Mouse (Mus musculus) adrenal gland, postnatal 36 days (tissue): Measurements from ENCODE around the gene Osbpl3. TPM values are rescaled to one million over a fixed set of nuclear protein-coding genes. Genes with fewer than 3 reads are reported as not detected.
A peak's percentile ranks its signal among the peaks of the same experiment; 100 is the strongest.

ENCODE experiments used
- DNase-seq, 2 experiments: peaks; one replicate each; pipeline ENCODE4 v3.0.0; 2021; ENCODE audit warnings: mixed read lengths in 1 of 2
- long read RNA-seq, 2 experiments: library from polyadenylated mRNA; stranded (forward); transcript quantifications; one replicate each; pipeline ENCODE4 v2.0.0; 2021; ENCODE audit warnings: borderline sequencing depth in 2 of 2
- total RNA-seq, 2 experiments: library from RNA; stranded (reverse); gene quantifications; 2 replicates each; pipeline ENCODE4 v1.2.3; 2021

Osbpl3 gene
- total RNA-seq = 10 to 100 TPM; 64.3 to 73.1 TPM
- long read RNA-seq, experiment 1, full-length matches to known transcripts = 1 of 23 reads
- long read RNA-seq, experiment 1, partial matches to known transcripts = 1 of 23 reads
- long read RNA-seq, experiment 1, other reads (novel, unspliced or antisense) = 21 of 23 reads
- long read RNA-seq, experiment 2, full-length matches to known transcripts = 1 of 10 reads
- long read RNA-seq, experiment 2, partial matches to known transcripts = 1 of 10 reads
- long read RNA-seq, experiment 2, other reads (novel, unspliced or antisense) = 8 of 10 reads

DNA sequence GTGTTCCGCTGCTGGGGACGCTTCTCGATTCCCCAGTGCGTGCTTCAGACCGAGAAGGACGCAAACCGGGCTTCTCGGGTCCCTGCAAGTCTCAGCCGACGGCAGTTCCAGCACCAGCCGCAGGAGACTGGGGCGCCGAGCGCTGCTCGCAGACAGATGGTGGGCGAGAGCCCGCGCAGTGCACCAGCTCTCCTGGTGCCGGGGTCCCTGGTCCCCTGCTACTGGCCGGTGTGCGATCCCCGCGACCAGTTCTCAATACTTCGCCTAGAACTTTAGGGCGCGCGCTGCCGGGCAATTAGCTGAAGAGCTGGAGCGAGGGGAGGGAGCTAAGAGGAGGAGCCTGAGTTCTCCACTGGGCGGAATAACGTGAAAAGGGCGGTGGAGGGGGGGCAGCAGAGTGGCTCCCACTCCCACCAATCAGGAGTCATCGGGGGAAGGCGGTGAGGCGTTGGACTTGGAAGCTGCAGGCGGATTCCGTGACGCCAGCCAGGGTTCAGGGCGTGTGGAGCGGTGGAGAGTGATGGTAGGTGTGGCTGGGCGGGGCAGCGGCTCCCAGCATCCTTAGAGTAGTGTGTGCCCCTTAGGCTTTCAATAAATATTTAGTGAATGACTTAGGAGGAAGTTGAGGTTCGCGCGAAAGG is at the start of gene Osbpl3:
Gene Osbpl3 (minus strand): TSS at position 373 of the 641 bp plus-strand sequence.
- DNase-seq = peak; percentile 91 to 92

DNA sequence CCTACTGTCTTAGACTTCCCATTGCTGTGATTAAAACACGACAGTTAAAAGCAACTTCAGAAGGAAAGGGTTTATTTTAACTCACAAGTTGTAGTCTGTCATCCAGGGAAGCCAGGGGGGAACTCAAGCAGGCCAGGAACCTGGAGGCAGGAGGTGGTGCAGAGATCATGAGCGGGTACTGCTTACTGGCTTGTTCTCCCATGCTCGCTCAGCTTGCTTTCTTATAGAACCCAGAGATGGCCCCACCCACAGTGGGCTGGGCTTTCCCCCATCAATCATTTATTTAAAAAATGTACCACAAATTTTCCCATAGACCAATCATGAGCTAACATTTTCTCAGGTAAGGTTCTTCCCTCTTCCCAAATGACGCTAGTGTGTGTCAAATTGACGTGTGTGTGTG is 49.5 kb upstream of the Osbpl3 start:
- DNase-seq = no peak

DNA sequence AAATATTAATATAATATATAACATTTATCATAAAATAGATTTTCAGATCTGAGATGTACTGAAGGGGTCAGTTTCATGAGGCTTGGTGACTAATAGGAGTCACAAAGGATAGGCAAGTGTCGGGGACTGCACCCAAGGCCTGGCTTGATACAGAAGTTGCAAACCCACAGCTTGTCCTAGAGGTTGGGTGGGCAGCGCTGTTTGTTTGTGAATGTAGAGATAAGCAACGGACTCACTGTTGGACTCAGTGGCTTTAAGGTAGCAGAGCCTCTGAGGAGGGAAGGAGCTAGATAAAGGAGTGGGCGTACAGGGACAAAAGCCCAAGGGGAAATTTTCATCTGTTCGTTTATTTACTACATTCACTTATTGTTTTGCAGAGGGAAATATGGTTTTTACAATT is 48.7 kb upstream of the Osbpl3 start:
- DNase-seq = no peak

DNA sequence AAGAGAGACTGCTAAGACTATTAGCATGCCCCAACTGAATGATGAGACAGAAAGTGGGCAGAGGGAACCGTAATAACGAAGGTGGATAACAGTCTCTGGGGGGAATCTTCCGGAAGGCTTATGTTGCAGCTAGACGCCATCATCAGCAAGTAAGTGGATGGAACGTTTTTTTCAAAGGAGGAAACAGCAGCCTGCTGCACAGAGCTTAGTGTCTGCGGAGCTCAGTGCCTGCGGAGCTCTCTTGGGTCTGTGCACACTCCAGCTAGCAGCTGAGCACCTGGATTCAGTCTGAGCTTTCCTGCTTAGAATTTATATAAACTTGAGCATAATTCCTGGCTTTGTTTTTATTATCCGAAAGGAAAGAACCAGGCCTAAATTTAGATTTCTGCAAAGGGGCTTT is 47.8 kb upstream of the Osbpl3 start:
- no peak for DNase-seq

DNA sequence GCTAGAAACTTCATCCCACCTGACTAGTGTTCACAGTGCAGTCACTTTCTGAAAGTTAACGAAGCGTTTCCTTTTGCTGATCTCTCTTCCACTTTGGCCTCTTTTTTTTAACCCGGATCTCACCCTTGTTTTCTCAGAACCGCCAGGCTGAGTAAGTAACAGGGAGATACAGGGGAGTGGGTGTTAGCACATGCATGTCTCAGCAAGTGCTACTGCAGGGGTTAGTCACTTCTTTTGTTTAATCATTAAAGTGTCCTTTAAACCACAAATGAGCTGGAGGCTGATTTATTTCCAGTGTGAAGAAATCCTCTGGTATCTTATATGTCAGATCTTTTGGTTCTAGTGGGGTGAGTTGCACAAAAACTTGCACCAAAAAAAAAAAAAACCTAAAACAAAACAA is 47.0 kb upstream of the Osbpl3 start:
- DNase-seq = no peak

- DNase-seq = no peak
These were observed 42.3 kb upstream of the Osbpl3 start for GRCm38 (mm10) chr6:50498346-50498745.

DNA sequence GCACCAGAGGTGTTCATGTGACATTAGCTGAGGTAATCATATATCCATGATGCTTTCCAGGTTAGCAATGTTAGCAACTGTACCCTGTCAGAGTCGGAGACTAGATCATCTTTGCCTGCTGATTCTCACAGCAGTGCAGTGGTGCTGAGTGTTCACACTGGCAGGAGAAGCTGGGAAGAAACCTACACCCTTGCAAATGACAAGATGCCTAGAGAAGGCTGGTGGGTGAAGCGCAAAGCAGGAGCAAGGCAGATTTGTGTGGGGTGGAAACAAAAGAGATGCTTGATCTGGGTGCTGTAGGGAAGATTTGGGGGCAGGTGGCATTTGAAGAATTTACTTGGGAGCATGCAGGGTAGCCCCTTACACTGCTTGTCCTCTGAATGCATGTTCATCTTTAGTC is 34.5 kb upstream of the Osbpl3 start:
- DNase-seq = no peak

DNA sequence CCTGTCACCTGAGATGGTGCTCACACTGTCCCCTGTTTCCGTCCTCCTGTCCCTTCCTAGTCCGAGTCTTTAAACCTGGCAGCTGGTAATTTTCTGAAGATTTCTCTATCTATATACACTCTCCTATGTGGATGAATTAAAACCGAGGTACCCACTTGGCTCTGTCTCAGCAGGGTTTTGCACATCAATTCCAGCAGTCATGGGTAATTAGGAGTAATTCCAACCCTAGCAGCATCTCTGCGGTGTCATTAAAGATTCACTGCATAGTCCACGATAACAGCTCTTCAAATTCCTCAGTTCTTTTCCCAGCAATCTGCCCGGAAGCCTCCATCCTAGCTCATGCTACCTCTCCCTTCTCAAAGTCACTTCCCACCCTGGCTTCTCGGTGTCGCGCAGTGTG is 33.4 kb upstream of the Osbpl3 start:
- no peak for DNase-seq

DNA sequence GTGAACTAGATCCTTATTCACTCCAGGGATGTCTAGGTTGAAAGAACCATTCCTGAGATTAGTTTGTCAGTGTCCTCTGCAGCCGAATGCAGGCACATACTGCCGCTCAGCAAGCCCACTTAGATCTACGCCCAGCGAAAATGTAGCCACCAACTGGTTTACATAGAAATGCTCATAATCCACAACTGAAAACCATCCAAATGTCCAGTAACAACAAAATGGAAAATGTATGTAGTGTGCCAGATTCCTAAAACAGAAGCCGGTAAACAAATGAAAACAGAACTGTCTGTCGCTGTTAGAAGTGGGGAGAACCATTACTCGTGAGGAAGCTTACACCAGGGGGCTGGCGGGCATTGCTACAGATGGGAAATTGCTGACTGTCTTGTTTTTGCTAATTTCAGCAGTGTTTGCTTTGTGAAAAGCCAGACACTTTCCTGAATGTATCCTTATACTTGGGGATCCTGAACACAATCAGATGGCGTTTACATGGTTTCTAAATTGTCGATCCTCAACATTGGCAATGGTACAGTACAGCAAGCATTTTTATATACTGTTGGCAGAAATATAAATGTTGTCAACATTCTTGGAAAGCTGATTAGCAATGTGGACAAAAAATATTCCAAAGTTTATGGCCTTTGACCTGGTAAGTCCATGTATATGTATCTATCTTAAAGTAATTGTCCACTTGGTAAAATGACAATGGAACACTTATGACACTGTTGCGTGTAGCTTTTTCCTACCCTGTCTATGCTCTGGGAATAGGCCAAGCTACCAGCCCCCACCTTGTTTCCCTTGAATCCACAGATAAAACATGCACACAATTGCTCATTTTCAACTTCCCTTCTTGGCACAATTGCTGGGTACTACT is 30.3 kb upstream of the Osbpl3 start:
- no peak for DNase-seq

DNA sequence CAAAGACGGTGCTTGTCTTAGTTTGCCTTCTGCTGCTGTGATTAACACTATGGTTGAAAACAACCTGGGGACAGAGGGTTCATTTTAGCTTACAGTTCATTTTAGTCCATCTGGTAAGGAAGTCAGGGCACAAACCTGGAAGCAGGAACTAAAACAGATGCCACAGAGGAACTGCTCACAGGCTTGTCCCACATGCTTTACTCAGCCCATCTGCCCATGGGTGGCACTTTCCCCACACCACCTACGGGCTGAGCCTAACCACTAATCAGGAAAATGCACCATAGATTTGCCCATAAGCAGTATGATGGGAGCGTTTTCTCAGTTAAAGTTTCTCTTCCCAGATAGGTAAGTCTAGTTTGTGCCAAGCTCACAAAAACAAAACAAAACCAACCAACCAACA is 27.4 kb upstream of the Osbpl3 start:
- no peak for DNase-seq

- DNase-seq = no peak
These were observed 25.5 kb upstream of the Osbpl3 start for GRCm38 (mm10) chr6:50481460-50481859.

GRCm38 (mm10) chr6:50466451-50466850 is 10.4 kb upstream of the Osbpl3 start:
- DNase-seq = no peak

DNA sequence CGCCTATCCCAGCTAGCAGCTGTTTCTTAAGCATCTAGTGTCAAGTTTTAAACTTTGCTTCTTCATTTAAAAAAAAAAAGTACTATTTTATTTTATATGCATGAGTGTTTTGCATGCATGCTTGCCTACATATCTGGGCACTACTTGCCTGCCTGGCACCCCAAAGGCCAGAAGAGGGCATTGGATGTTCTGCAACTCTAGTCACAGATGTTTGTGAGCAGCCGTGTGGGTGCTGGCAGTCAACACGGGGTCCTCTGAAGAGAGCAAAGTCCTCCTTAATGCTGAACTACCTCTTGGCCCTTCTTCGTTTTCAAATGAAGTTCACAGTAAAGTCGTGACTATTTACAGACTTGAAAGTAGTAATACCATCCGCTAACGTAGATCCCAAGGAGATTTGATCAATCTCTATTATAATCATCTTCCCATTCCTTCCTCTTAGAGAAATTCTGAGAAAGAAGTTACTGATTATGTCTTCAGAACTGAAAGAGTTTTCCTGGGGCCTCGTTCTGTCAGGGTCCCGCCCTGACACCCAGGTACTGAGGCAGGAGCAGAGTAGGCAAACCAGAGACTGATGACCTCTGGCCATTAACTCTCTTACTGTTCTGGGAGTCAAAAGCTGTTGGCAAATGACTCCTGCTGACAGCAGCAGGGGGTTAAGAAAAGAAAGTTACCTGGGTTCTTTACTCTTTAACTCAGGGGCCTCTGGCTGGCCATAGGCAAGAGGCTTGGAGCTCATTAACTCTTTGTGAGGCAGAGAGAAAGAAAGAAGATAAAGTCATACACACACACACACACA is 8.9 kb upstream of the Osbpl3 start:
- DNase-seq = no peak

DNA sequence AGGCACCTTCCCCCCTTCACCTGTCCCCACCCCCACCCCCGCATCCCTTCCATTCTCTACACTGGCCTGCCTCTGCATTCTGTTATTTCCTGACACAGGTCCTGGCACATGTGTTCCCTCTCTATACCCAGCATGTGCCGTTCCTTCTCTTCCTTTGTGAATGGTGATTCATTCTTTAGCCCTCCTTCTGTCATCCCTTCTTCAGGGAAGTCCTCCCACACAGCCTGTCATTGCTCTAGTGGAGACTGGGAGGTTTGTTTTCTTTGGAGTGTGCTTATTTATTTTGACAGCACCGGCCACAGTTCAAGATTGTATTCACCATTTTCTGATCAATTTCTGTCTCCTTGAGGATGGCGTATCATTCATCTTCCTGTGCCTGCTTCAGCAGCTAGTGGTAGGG is 6.0 kb upstream of the Osbpl3 start:
- DNase-seq = no peak

- no peak for DNase-seq
These were observed 5.6 kb upstream of the Osbpl3 start for GRCm38 (mm10) chr6:50461585-50461984.

DNA sequence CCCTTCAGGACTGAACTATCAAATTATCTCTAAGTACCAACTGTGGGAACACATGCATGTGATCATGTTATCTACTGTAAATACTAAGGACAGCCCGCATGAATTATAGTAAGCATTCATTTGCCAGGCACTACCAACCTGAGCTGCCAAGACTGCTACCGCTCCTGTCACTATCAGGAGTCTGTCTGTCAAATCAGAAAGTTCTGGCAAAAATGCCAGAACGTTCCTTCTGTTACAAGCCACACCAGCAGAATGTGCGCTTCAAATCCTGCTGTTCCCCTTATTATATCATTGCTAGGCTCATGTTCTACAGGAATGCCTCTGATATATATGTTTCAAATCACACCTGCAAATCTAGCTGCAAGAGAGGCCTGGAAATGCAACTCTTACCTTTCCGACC is 4.6 kb upstream of the Osbpl3 start:
- no peak for DNase-seq

DNA sequence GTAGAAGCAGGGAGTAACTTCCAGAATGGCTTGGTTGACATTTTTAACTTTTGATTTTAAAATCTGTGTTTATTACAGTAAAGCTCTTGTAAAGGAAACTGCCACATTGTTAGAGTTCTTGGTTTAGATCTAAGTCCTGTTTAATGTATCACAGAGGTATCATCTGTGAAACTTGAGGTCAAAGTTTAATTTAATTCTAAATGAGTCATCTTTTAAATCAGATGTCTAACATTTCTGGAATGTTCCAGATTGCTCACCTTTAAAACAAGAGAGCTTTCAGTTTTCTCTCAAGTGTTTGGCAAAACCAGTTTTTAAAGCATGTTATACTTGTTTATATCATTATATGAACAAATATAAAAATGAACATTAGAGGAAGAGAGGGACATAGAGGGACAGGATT is 4.2 kb upstream of the Osbpl3 start:
- no peak for DNase-seq

GRCm38 (mm10) chr6:50459271-50459670 is 3.3 kb upstream of the Osbpl3 start:
- DNase-seq = no peak

DNA sequence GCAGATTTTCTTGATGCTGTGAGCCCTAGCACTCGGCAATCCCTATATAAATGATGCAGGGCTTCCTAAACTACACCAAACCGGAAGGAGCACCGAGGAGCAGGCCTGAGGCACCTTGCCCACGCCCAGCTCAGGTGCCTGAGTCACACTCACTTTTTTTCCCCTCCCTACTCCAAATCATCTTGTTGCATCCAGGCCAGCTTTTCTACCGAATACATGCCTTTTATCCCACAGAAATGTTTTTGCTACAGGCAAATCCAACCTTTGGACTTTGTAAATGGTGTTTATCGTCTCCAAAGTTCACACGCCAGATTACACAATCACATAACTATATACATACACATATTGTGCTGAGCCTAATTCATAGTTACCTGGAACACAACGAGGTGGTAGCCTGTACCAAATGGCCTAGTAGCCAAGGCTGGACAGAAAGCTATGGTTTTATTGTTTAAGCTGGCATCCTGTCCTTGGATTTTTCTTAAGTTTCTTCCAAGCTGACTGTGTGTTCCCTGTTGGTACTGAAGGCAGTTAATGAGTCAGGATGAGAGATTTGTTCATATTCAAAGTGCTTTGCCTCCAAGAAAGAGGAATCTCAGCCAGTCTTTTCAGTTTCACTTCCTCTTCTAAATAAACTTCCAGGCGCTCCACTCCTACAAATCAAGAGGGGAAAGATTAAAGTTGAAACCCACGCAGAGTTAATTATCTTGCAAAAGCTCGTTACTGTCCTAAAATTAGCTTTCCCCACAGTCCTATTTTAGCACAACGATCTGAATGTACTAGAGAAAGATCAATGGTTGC is 1.7 kb upstream of the Osbpl3 start:
- DNase-seq = no peak

DNA sequence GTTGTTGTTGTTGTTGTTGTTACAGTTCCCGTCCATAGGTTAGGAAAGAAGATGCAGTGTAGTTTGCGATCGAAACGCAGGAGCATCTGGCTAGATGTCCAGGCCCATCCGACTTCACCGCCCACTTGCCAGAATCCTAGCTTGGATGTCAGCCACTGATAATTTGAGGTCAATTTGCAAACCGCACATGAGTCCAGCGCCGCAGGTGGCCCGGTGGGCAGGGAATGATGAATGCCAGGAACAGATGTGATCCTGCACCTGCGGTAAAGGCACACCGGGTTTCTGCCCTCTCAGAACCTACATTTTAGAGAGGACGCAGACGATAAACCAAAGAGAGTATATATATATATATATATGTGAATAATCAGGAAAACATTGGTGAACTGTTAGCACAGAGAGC is 705 bp upstream of the Osbpl3 start:
- no peak for DNase-seq

GRCm38 (mm10) chr6:50455102-50455828 is 736 bp downstream of the Osbpl3 start:
- DNase-seq = peak; percentile 55 to 60
